Mouse (Mus musculus) cortical plate, adult 2 months (tissue): ENCODE data around the gene B4galt5. TPM values are rescaled to one million over a fixed set of nuclear protein-coding genes. Genes with fewer than 3 reads are reported as not detected.

Source experiments
- H3K27ac ChIP-seq: fragments of 200-500 bp; 2 replicates; pipeline ENCODE4 v1.5.1; 2012; ENCODE audit warnings: low read length, control low read depth, inconsistent platforms; ENCODE audit not compliant: insufficient read depth
- H3K4me1 ChIP-seq: fragments of 200-500 bp; 2 replicates; pipeline ENCODE4 v1.6.1; 2011; ENCODE audit warnings: low read length; ENCODE audit not compliant: control insufficient read depth, insufficient read depth
- H3K4me3 ChIP-seq: fragments of 200-500 bp; 2 replicates; pipeline ENCODE4 v1.5.1; 2011; ENCODE audit warnings: mild to moderate bottlenecking, low read length, control low read depth; ENCODE audit not compliant: insufficient read depth
- CTCF ChIP-seq: fragments of 200-500 bp; IDR thresholded peaks from 2 replicates; pipeline ENCODE4 v1.5.1; 2011; ENCODE audit warnings: mild to moderate bottlenecking, control low read depth, low read length; ENCODE audit not compliant: insufficient read depth; ENCODE audit errors: extremely low read depth
- POLR2A ChIP-seq: fragments of 200-500 bp; IDR thresholded peaks from 2 replicates; pipeline ENCODE4 v1.6.1; 2011; ENCODE audit warnings: mild to moderate bottlenecking, low read length, control low read depth; ENCODE audit not compliant: insufficient read depth; ENCODE audit errors: extremely low read depth
- polyA plus RNA-seq: library from polyadenylated mRNA; depleted of rRNA; stranded (reverse); fragments of >200 nt; gene quantifications from 2 replicates; pipeline ENCODE4 v1.2.3, GENCODE M21; 2012

Gene B4galt5
- polyA plus RNA-seq, 1 experiment: 35.3 TPM

- Histone ChIP-seq H3K4me3 (no peak overlapping the region), H3K27ac (no peak overlapping the region), H3K4me1 (0 out of 2 replicates have a peak, but pooled peaks cover 2% of the 10 kb centered on the region)
- TF ChIP-seq CTCF (no peak), POLR2A (no peak)
Measured at GRCm38 (mm10) chr2:167376160-167376564, 27.2 kb upstream of the B4galt5 start.

- no peak for TF ChIP-seq CTCF
- no peak for TF ChIP-seq POLR2A
- H3K4me3 ChIP-seq: no peak overlapping the region
- 0 out of 2 replicates have a peak, but pooled peaks cover 2% of the 10 kb centered on the region for H3K4me1 ChIP-seq
- H3K27ac ChIP-seq: no peak overlapping the region
Measured at GRCm38 (mm10) chr2:167375688-167376087, 26.7 kb upstream of the B4galt5 start.

DNA sequence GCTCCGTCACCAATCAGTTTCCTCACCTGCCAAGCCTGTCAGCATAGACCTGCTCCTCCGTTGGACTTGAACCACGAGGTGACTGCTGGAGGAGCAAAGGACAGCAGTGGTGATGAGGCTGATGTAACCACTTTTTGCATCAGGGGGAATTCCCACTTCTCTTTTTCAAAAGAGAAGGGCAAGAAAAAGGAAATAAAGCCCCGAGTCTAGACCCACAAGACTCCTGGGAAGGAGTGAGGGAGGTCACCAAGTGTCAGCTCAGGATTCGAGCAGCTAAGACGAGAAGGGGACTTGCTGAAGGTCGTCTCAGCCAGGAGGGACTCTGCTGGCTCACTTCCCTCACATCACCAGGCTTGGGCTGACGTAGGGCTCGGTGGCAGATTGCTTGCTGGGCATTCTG lies 26.2 kb upstream of the B4galt5 start:
- H3K4me3 ChIP-seq: no peak overlapping the region
- H3K4me1 ChIP-seq: 0 out of 2 replicates have a peak, but pooled peaks cover 2% of the 10 kb centered on the region
- no peak for TF ChIP-seq POLR2A
- no peak for TF ChIP-seq CTCF

GRCm38 (mm10) chr2:167374191-167374805 lies 25.3 kb upstream of the B4galt5 start:
- Histone ChIP-seq H3K4me1 (0 out of 2 replicates have a peak, but pooled peaks cover 2% of the 10 kb centered on the region), H3K4me3 (no peak overlapping the region), H3K27ac (no peak overlapping the region)
- TF ChIP-seq CTCF: no peak
- TF ChIP-seq POLR2A: no peak

More for the DNA sequence above, 26.2 kb upstream of the B4galt5 start:
- no peak overlapping the region for H3K27ac ChIP-seq

- H3K4me1 ChIP-seq: 0 out of 2 replicates have a peak, but pooled peaks cover 2% of the 10 kb centered on the region
- no peak overlapping the region for H3K27ac ChIP-seq
- TF ChIP-seq POLR2A (no peak), CTCF (no peak)
- no peak overlapping the region for H3K4me3 ChIP-seq
Measured at GRCm38 (mm10) chr2:167373266-167373665, 24.3 kb upstream of the B4galt5 start.

DNA sequence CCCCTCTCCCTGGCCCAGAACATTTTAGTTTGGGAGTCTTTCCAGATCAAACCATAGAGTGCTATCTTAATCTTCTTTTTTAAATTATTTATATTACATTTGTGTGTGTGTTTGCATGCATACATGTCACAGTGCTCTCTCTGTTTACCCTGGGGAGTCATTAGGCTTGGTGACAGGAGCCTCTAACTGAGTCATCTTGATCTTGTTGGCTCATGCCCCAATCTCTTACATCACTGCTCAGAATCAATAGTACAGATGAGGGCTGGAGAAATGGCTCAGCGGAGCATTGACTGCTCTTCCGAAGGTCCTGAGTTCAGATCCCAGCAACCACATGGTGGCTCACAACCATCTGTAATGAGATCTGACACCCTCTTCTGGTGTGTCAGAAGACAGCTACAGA lies 22.5 kb upstream of the B4galt5 start:
- 0 out of 2 replicates have a peak, but pooled peaks cover 2% of the 10 kb centered on the region for H3K4me1 ChIP-seq
- H3K27ac ChIP-seq: no peak overlapping the region
- TF ChIP-seq POLR2A (no peak), CTCF (no peak)
- H3K4me3 ChIP-seq: no peak overlapping the region

DNA sequence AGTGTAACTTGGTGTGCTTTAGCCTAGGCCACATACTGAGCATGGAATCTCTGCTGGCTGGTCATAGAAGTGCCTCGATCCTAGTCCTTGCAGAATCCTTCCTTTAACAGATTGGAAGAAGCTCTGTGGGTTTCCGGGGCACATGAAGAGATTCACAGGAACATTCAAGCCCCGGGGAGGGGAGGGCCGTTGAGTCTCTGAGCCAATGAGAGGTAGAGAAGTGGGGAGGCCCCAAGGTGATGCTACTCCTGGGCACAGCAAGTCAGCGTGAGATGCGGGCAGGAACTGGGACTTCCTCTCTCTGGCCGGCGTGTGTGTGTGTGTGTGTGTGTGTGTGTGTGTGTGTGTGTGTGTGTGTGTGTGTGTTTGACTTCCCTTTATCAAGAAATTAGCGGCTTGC lies 19.3 kb upstream of the B4galt5 start:
- Histone ChIP-seq H3K4me3 (no peak overlapping the region), H3K27ac (no peak overlapping the region), H3K4me1 (no peaks in the 10 kb centered on the region)
- no peak for TF ChIP-seq POLR2A
- no peak for TF ChIP-seq CTCF

- no peak overlapping the region for H3K4me3 ChIP-seq
- no peaks in the 10 kb centered on the region for H3K4me1 ChIP-seq
- H3K27ac ChIP-seq: no peak overlapping the region
- no peak for TF ChIP-seq POLR2A
- no peak for TF ChIP-seq CTCF
Measured at GRCm38 (mm10) chr2:167367777-167368281, 18.8 kb upstream of the B4galt5 start.

DNA sequence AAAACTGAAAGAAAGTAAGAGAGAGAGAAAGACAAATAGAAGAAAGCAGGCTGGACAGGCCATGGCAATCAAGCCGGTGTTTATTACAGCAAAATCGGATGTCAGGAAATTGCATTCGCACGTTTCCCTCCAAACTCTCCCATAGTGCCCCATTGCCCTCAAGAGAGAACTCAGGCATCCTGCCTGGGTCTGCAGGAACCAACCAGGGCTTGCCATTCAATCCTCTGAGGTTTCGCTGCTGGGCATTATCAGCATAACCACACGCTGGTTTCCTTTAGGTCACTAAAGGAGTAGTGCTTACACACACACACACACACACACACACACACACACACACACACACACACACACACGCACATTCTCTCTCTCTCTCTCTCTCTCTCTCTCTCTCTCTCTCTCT lies 18.3 kb upstream of the B4galt5 start:
- no peak for TF ChIP-seq CTCF
- no peak for TF ChIP-seq POLR2A
- Histone ChIP-seq H3K4me1 (no peaks in the 10 kb centered on the region), H3K4me3 (no peak overlapping the region)

DNA sequence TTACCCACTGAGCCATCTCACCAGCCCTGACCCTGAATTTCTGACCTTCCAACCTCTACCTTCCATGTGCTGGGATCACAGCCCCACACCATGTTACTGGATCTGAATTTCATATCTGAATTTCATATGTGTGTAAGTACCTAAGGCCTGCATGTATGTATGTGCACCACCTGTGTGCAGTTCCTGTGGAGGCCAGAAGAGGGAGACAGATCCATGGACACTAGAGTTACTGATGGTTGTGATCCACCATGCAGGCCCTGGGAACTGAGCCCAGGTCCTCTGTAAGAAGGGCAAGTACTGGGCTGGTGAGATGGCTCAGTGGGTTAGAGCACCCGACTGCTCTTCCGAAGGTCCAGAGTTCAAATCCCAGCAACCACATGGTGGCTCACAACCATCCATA lies 16.1 kb upstream of the B4galt5 start:
- no peak for TF ChIP-seq CTCF
- no peak for TF ChIP-seq POLR2A
- Histone ChIP-seq H3K4me1 (no peaks in the 10 kb centered on the region), H3K4me3 (no peak overlapping the region), H3K27ac (no peak overlapping the region)

More for the DNA sequence above, 18.3 kb upstream of the B4galt5 start:
- no peak overlapping the region for H3K27ac ChIP-seq
